Mouse (Mus musculus) testis, adult 2 months (tissue): Measurements from ENCODE around the gene Qrfpr.

Experiments
- CTCF ChIP-seq: fragments of 200-500 bp; IDR thresholded peaks from 2 replicates; pipeline ENCODE4 v1.5.1; 2012; ENCODE audit warnings: low read depth, mild to moderate bottlenecking, inconsistent platforms, low read length, moderate library complexity; ENCODE audit not compliant: control insufficient read depth, insufficient read depth, insufficient replicate concordance
- POLR2A ChIP-seq: fragments of 200-500 bp; IDR thresholded peaks from 2 replicates; pipeline ENCODE4 v1.6.1; 2012; ENCODE audit warnings: low read depth, mild to moderate bottlenecking, inconsistent platforms, low read length, moderate library complexity; ENCODE audit not compliant: control insufficient read depth

DNA sequence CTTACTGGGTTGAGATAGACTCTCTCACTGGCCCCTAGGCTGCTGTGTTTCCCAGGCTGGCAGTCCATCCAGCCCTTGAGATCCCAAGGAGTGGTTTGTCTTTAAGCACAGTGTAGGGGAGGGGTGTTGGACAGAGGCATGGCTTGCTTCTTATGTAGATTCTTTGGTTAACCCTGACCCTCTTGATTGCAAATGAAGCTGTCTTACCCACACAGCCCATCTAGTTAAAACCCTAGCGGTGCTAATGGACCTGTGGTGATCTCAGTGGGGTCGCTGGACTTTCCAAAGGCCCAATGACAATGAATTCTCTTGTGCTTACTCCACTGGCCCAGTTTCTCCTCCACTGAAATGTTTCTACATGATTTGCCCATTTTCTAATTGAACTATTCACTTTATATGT, 1.2 kb upstream of the Qrfpr start:
- TF ChIP-seq POLR2A (no peak), CTCF (no peak)
